Mouse (Mus musculus): ENCODE data around the gene Aig1.
"Not testable (repeated sequence)": the region's sequence is repeated elsewhere in the genome, so short reads cannot be mapped to it uniquely, and the experiment has no call there.

Aig1 gene

DNA sequence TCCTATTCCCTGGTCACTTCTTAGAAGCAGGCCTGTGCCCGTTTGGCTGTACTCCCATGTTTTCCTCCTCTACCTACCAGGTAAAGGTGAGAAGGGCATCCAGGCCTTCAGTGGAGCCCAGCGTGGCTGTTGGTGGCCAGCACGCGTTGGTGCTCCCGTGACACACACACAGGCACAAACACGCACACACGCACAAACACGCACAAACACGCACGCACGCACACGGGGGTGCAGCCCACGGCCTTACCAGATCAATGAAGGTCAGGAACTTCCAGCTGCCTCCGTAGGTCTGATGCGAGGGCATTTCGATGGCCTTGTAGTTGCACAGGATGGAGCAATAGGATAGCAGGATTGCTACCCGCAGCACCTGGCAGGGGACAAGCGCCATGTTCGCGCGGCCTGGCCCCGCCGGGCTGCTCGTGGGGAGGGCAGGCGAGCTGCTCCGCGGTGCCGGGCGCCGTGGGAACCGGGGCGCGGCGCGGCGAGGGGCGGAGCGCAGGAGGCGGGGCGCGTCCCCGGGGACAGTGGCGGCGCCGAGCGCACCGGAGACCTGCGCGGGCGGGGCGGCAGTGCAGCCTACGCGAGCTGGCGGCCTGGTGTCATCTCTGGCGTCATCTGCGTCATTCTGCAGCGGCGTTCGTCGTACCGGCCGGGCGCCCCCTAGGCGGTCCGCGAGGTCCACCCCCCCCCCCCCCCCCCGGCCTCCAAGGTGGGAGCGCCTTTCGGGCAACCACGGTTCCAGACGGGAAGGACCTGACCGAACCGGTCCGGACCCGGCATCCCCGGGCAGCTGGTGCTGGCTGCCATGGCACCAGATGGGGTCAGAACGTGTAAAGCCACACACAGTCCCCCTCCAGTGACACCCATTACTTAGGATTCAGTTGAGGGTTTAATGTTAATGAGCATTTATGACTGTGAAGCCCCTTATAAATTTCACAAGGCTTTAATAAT, at the start of gene Aig1:
TSS of gene Aig1 (minus strand) at position 610 of the 951 bp plus-strand sequence.
- peak; percentile 75 to 81 for DNase-seq (ENCODE audit: low spot score in 2 of 2)

DNA sequence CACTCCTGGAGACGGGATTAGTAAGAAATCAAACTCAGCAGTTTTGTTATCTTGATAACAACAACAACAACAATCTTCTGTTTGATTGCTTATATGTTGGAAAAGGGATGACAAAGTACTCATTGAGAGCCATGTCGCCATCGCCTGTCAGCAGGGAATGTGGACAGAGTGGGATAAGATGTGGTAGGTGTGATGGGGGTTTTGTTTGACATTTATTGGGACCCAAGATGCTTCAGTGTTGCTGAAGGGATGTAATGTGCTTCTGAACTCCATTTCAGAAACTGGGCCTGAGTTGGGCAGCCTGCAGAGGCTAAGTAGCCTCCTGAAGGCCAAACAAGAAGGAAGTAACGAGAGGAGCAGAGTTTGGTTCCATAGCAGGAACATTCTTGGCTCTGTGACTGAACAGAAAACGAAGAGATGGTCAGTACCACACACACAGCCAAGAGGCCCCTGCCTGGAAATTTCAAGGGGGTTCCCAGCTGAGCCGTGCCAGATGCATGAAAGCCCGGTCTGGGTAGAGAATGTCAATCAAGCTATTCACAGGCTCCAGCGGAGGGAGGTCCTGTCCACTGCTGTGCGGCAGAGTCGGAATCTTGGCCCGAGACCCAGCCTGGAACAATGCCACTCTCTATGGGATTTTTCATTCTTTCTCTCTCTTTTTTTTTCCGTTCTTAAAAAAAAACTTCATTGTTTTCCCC, 48.0 kb upstream of the Aig1 start:
- DNase-seq (ENCODE audit: low spot score in 2 of 2): no peak

DNA sequence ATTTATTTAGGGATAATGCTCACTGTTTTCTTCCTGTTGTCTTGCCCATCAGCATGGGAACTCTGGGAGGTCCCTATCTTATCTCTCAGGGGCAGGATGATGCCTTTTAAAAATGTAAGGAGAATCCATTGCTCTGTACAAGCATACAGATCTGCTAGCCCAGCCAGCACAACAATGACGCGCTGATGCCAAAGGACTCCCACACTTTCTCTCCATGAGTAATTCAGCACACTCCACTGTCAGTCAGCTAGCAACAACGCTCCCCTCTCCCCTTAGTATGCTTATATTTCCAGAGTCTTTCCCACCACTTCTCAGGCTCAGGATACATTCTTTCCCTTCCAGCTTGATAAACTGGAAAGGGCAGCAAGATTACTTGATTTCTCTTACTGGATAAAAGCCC, 46.4 kb upstream of the Aig1 start:
- no peak for DNase-seq (ENCODE audit: low spot score in 2 of 2)

DNA sequence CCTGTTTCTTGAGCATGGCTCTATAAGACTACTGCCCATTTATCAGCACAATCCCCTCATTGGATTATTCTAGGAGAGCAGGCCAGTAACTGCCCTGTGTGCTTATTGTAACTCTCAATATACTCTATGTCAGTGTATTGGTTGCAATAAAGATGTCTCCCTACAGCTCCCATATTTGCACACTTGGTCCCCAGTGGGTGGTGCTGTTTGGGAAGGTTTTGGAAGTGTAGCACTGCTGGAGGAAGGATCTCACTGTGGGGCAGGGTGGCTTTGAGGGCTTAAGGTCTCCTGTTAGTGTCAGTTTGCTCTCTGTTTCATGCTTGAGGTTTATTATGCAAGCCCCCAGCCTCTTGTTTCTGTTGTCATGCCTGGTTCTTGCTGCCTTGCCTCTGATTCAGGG, 44.9 kb upstream of the Aig1 start:
- DNase-seq (ENCODE audit: low spot score in 2 of 2): peak; percentile 21 to 25

DNA sequence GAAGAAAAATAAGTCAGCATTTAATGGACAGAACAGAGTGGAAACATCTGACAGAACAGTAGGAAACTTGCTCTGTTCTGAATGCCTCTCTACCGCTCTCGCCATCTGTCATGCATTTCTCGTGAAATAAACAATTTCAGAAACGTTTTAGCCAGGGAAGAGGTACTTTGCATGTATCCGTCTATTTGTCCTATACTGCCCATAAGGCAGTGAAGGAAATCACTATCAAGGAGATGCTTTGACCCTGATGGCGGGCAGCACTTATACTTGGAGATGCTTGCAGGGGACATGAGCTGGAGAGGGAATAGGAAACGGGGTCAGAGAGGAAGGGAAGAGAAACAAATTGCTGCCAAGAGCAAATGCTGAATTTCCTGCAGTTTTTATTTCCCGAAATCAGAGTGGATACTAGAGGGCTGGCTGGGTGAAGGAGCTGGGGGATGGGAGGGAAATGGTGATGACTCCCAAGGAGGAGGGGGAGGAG, 37.5 kb upstream of the Aig1 start:
- DNase-seq (ENCODE audit: low spot score in 2 of 2): no peak

DNA sequence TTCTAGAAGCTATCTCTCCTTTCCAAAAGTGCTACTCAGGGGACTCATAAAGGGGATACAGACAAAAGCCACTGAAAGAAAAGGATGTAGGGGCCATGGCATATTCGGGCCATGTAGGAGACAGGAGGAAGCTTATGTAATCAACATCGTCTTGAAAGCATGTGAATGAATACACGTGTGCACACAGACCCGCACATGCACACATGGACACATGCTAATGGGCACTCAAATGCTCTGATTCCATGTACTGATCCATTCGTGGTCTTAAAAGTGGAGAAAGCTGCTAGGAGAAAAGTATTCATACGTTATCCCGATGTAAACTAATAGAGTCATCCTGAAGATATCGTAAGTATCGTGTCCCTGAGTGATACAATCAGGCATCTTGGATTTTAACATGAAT, 36.8 kb upstream of the Aig1 start:
- DNase-seq (ENCODE audit: low spot score in 2 of 2): no peak

DNA sequence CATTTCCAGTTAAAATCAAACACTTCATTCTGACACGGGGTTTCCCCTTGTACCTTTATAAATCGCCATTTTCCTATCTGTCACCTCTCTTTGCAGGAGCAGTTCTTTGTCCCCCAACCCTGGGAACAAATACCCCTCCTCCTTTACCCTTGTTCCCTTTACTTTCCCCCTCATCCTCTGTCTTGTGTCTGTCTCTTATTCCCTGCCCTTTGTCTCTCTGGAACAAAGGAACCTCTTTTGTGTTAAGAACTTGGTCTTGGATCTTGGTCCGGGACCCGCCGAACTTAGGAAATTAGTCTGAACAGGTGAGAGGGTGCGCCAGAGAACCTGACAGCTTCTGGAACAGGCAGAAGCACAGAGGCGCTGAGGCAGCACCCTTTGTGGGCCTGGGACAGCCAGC, 24.0 kb upstream of the Aig1 start:
- DNase-seq (ENCODE audit: low spot score in 2 of 2): not testable (repeated sequence)

DNA sequence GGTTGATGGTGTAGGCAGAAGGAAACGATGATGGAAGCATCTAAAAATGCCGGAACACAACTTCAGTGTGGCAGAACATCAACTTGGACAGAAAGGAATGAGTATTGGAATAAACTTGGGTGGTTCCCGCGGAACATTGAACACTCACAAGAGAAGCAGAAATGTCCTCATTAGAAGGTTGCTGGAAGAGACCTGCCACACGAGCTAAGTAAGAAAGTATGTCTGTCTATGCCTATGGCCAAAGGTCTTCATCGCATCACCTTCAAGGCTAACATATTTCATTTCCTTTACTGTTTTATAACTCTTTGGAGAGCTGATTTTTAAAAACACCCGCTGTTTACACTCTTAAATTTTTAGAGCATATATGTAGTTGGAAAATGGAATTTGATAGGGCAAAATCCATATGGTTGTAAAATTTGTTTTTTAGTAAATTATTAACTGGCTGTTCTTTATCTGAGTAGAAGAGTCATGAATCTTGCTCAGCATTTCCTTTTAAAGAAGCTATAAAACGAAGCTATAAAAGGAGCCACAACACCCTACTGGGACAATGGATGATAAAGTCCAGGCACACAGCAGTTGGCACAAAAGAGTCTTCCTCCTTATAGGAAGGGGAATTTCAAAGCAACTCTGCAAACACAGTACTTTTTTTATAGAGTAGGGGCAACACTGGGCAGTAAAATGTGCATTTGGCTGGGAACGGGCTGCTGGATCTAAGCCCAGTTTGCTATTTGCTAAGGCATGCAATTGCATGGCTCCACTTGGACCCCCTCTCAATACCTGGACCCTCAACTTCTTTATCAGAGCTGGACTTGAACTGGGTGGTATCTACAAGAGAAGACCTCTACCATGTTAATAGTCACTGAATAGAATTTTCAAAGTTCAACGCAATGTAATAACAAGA, 14.4 kb upstream of the Aig1 start:
- no peak for DNase-seq (ENCODE audit: low spot score in 2 of 2)

DNA sequence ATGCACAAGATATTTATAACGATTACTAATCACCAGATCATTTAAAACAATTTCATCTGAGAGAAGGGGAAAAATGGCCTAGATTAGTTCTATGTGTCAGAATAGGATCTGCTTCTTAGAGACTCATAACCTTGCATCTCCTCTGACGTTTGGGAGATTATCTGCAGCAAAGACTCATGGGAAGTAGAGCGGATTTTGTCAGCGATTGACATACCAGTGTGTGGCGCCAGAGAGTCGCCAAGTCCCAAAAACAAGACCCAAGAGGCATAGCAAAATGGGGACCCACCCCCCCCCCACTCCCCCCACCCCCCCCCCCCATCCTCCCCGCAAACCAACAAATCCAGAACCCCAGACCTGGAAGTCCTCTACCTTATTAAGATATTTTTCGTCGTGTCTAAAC, 13.7 kb upstream of the Aig1 start:
- DNase-seq (ENCODE audit: low spot score in 2 of 2): no peak

DNA sequence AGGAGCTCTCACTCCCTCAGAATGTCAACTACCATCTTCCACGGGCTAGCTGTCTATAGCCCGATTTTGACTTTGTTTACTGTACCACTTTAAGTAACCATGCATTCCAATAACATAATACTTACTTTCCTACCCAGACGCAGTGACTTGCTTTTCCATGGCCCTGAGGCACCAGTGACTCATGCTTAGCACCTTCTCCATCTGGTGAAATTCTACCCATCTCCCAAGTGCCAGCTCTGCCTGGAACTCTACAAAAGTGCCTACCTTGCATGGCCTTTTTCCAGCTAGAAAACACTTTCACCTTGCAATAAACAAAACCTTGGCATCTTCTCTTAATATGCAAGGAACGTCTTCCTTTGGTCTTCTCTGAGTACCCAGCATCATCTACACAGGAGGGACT, 9.9 kb upstream of the Aig1 start:
- DNase-seq (ENCODE audit: low spot score in 2 of 2): no peak

DNA sequence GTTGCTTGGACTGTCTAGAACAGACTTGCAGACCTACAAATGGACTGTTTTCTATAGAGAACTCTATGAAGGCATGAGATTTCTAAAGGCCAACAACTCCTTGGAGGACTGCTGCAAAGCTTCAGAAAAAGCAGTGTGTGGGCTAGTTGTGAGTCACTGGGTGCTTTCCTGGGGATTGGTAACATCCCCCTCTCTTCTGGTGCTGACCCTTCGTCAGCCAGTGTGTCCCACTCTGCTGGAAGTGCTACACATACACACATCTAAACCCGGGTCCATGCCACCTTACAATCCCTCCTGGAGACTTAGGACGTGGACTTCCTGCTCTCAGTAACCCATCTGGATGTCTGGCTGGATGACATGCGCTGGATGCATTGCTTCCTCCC, 6.2 kb upstream of the Aig1 start:
- DNase-seq (ENCODE audit: low spot score in 2 of 2): no peak

DNA sequence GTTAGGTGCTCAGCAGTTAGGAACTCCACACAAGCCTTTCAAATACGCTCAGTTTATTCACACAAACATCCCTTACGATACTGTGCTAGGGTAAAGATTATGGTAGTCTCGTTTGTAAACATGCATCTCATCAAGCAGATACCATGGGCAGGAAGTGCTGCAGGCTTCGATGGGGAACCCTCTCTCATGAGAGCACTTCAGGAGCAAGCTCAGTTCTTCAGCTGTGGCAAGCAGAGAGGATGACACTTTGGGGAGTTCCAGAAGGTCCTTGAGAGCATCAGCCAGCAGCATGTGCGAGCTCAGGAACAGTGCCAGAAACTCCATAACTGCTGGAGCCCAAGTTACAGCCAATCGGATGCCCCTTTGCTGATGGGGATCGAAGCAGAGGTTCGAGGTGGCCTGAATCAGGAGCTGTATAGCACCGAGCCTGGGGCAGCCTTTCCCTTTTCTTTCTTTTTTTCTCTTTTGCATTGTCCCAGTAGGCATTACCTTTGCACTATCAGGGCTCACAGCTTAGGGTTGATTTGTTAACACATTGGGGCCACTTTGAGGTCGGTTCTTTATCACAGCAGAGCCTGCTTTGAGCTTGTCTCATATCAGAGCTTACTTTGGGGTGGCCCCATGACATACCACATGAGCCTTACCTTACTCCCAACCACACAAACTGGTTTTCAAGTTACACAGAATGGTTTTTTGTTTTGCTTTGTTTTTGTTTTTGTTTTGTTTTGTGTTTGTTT, 5.7 kb upstream of the Aig1 start:
- DNase-seq (ENCODE audit: low spot score in 2 of 2): no peak

DNA sequence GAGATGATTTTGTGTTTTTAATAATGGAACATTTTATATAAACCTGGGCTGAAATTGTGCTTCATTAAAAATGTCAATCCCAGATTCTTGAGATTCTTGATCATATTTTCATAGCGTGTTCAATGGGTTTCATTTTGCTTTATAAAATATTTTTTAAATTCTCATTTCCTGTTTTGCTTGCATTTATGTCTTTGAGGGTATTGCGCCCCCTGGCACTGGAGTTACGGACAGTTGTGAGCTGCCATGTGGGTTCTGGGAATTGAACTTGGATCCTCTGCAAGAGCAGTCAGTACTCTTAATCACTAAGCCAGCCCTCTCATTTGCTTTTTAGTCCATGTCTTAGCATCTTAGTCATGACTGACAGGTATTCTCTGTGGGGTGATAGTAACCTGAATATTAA, 1.8 kb upstream of the Aig1 start:
- DNase-seq (ENCODE audit: low spot score in 2 of 2): no peak

DNA sequence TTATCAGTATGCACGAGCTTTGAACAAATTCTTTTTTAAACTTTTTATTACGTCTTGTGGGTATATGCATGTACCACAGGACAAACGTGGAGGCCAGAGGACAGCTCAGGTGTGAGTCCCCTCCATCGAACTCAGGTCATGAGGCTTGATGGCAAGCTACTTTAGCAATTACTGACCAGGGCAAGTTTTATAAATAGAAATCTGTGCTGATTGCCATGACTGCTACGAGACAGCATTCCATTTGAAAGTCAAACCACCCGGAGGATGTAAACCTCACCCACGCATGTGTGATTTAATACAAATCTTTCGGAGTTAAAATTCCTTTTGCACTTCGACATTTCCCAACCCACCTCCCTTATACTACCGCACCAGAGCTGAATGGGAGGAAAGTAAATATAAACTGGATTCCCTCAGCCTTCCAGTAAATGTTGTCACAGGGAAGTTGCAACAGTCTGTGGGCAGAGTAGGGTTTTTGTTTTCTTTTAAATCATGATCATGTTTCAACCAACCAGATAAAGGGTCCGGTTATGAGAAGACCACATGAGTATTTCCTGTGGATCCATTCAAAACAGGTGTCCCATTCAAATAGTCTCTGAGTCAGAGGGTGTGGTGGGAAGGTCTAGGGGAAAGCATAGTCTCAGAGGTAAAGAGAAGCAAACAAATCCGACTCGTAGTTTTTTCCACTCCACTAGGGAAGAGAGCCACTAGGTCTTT, 699 bp upstream of the Aig1 start:
- no peak for DNase-seq (ENCODE audit: low spot score in 2 of 2)

DNA sequence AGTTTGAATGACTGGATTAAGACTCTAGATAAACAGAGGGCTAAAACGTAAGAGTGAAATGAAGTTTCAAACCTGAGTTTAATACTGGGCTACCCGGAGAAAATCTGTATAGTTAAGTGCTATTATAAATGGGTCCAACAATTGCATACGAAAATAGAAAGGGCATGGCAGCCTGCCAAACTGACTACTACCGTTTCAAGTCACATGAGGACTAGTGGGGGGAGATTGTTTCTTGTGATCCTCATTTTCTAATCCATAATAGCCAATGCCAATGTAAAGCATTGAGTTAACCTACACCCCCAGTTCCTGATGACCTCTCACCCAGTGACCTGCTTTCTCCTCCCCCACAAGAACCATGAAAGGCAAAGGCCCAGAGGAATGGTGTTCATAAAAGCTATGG, 2.4 kb downstream of the Aig1 start:
- DNase-seq (ENCODE audit: low spot score in 2 of 2): no peak

DNA sequence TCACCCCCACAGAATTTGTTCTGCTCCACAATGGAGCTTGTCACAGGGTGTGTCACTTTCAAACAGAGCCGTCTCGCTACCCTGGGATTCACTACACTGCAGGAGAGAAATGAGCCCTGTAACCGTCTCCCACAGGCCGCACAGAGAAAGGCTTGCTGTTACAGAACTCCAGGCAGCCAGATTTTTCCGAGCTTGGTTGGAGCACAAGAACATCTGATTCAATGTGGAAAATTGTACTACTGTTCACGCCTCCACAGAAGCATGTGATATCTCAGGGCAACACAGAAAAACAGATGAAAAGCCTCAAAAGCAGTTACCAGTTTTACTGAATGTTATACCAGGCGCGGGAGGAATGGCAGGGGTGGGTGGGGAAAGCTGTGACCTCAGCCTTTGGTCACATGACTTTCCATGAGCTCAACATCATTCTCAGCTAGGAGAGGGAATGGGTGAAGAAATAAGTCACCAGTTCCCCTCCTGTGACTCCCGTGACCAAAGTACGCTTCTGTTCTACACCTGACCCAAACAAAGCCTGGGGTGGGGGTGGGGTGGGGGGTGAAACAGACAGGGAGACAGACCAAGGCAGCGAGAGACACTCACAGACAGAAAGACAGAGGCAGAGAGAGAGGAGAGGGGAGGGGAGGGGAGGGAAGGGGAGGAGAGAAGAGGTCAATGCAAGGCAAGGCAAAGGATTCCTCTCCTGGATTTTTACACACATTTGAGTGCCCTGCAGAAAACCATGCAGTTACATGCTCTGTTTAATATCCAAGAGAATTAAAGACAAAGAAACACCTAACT, 7.5 kb downstream of the Aig1 start:
- no peak for DNase-seq (ENCODE audit: low spot score in 2 of 2)

DNA sequence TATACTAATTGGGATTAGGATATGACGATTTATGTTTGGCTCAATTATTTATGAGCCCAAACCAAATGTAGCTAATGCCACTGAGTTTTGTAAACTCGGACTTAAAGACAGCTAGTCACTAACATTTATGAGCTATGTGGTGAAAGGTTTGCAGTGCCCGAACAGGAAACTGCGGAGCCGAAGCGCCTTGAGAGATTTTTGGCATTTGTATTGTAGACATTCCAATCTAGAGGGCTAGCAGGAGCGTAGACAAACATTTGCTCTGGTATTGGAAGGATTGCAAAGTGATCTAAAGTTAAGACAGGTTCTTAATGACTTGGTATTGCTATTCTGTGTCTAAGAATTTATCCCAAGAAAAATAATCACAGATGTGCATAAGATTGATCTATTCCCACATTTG, 12.3 kb downstream of the Aig1 start:
- DNase-seq (ENCODE audit: low spot score in 2 of 2): no peak

DNA sequence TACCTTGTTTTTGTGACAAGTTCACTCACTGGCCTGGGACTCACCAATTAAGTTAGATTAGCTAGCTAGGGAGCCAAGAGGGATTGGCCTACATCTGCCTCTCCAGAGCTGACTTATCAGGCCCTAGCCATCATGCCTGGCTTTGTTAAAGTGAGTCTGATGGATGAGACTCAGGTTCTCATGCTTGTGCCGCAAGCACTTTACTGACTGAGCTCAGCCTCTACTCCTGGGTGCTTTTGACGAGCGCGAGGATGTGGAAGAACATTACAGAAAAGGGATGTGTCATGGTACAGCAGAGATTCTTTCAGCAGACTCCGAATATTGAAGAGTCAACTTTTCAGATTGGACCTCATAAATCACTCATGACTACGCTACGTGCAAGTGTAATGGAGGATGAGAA, 12.8 kb downstream of the Aig1 start:
- no peak for DNase-seq (ENCODE audit: low spot score in 2 of 2)

DNA sequence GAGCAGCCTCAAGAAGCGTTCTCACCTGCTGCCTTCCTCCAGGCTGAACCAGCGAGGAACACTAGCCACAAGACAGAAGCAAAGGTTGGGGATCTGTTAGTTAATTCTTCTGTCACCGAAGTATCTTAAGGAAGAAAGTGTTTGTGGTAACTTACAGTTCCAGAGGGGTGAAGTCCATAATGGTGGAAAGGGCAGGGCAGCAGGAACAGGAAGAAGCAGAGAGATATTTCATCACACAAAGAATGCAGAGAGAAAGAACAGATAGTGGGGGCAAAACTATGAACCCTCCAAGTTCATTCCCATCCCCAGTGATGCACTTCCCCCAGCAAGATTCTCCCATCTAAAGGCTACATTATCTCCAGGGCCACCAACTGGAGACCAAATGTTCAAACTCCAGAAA, 13.7 kb downstream of the Aig1 start:
- no peak for DNase-seq (ENCODE audit: low spot score in 2 of 2)

DNA sequence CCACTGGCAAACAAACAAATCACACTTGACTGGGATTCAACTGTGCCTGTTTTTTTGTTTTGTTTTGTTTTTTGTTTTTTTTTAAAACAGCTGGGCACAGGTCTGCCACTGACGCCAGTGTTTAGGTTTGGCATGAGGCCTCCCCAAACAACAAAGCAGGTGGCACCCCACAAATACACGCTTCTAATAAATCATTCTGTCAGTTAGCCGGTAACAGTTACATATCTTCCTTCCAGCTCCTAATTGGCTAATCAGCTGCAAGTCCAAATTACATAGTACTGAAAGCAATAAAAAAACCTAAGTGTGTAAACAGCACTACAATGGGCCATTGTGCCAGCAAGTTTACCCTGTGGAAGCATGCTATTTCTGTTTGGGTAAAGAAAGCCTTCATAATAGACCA, 18.7 kb downstream of the Aig1 start:
- no peak for DNase-seq (ENCODE audit: low spot score in 2 of 2)
